Mouse (Mus musculus): Measurements from ENCODE around the gene Polr1d.
A peak's percentile ranks its signal among the peaks of the same experiment; 100 is the strongest.

Polr1d gene

DNA sequence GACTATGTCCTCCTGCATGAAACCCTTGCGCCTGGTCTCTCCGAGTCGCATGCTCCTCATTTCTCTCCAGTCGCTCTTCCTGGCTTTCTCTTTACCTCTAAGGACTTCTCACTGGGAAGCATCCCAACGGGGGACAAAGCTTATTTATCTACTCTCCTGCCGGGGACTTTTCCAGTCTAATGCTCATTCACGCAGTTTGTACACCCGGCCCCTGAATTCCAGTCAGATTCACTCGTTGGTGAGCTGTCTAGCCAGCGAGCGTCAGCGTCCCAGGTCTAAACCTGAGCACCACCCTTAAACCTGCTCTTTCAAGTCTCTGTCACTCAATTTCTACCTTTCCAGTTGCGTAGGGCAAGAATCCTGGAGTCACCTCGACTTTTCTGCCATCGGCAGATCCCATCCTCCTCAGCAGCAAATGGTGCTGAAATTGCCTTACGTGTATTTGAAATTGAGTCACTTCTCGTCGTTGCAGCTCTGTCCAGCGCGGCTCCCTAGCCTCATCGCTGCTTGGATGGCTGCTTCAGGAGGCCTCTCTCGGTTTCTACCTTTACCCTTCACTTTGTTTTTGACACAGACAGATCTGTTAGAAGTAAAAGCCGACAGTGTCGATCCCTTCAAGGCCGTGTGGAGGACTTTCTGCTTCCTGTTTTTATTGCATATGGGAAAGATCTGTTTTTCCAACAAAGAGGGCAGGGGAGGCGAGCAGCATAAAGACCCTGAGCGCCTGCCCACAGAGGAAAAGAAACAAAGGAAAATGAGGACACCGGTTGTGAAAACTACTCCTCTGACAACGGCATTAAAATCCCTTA is 25.1 kb upstream of the Polr1d start:
- TF ChIP-seq GATA4 (IDR thresholded peaks at IDR 0.05; ENCODE audit: insufficient replicate concordance, low read length): no peak

DNA sequence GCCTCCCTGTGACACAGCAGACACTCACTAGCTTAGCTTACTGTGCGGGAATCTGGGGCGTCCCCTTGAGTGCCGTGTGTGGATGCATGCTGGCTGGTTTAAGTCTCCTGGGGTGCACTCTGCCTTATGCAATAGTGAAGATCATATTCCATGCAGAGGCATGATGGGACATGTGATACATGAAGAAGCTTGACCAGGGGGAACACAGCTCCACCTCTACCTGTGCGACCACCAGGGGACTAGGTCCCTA is 24.6 kb upstream of the Polr1d start:
- no peak for TF ChIP-seq GATA4 (IDR thresholded peaks at IDR 0.05; ENCODE audit: insufficient replicate concordance, low read length)

DNA sequence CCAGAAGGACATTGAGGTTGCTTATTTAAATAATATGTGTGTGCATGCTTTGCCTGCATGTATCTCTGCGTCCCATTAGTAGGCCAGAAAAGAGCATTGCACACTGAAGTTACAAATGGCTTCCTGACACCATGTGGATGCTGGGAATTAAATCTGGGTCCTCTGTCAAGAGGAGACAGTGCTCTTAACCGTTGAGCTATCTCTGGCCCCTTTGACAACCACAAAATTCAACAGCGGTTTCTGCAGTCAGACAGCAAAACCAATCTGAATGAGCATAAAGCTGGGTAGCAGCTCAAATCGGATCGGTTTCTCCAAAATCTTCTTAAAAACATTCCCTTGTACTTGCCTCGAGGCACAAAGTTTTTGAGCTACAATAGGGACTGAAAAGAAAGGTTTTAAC is 23.8 kb upstream of the Polr1d start:
- no peak for TF ChIP-seq GATA4 (IDR thresholded peaks at IDR 0.05; ENCODE audit: insufficient replicate concordance, low read length)

DNA sequence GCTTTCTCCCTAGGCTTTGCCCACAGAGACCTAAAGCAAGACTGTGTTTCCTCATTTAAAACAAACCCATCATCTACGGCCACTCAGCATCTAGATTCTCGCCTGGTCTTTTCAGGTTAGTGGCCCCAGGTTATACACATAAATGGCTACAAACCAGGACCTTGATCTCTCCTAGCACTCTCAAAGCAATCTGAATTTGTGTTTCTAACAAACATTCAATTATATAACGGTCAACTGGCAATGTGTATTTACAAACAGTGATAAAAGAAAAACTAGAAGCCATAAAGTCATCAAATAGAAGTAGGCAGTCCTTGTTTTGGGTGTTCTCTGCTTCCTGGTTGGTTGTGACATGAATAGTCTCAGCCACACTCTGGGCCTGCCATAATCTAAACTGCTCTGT is 23.4 kb upstream of the Polr1d start:
- TF ChIP-seq GATA4 (IDR thresholded peaks at IDR 0.05; ENCODE audit: insufficient replicate concordance, low read length): no peak

GRCm38 (mm10) chr5:147054328-147054727 is 22.5 kb upstream of the Polr1d start:
- no peak for TF ChIP-seq GATA4 (IDR thresholded peaks at IDR 0.05; ENCODE audit: insufficient replicate concordance, low read length)

GRCm38 (mm10) chr5:147054747-147055270 is 22.0 kb upstream of the Polr1d start:
- TF ChIP-seq GATA4 (IDR thresholded peaks at IDR 0.05; ENCODE audit: insufficient replicate concordance, low read length): peak; percentile 28; the same call in 1 of the 2 replicates

DNA sequence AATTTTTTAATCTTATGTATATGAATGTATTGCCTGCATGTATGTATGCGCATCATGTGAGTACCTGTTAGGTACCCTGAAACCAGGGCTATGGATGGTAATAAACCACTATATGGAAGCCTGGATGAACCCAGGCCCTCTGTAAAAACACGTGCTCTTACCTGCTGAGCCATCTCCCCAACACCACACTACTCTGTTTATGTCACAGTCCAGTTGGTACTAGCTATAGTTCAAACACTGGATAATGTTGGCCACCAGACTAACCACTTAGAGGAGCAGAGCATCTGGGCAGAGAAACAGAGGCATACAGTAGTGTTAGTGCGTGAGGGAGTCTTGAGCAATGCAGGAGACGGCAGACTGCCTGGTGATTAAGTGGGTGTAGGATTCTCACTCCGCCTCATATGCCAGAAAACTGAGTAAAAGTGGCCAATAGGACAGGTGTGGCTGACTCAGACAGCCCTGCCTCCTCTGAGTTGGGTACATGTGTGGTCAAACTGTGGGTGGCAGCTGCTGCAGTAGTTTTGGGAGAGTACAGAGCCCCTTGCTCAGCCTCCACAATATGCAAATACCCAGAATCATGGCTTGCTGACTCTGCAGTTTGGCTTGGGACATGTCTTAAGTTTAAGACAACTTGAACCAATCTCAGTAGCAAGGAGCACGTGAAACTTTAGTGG is 21.1 kb upstream of the Polr1d start:
- no peak for TF ChIP-seq GATA4 (IDR thresholded peaks at IDR 0.05; ENCODE audit: insufficient replicate concordance, low read length)

DNA sequence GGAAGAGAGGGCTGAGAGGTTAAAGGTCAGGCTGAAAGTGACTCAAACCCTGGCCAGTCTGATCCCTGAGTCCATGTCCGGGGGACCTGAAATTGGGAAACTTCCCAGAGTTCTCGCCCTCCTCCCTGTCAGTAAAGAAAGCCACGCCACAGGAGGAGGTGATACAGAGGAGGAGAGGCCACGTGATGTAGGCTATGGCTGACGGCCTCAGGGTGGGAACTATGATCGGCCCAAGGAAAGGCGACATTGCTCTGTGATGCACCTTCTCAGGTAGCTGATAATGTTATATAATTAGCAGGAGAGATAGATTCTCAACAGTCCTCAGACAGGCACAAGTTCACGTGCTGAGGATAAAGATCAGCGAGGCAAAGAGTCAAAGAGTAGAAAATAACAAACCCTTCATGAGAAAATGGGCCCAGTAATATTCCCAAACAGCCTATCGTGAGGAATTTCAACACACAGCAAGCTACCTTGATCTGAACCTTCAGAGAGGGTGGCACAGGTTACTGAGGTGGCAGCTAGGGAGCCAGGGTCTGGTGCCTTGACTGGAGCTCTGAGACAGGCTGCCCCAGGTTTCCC is 20.0 kb upstream of the Polr1d start:
- no peak for TF ChIP-seq GATA4 (IDR thresholded peaks at IDR 0.05; ENCODE audit: insufficient replicate concordance, low read length)

DNA sequence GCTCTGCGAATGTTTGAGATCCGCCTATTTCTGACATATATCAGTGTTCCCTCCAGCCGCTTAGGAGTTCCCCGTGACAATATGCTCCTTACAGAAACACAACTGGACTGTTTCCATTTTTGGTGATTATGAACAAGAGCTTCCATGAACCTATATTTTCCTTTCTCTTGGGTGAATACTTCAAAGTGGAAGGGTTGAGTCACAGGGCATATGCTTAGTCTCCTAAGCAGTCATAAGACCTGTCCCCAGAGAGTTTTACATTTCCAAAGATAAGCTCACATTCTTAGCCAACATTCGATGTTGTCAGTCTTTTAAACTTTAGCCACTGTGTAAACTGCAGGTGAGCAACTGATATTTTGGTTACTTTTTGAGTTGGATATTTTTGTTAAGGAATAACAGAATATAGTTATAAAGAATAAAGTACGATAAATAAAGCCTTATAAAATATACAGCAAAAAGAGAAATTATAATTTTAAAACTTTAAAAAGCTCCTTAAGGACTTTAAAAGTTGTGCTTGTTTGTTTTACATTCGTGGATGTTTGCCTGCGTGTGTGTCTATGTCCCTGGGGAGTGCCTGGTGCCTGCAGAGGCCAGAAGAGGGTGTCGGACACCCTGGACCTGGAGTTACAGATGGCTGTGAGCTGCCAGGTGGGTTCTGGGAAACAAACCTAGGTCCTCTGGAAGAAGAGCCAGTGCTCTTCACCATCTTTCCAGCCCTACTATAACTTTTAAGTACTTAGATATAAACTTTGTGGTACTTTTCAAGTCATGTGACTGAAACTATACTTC is 19.0 kb upstream of the Polr1d start:
- no peak for TF ChIP-seq GATA4 (IDR thresholded peaks at IDR 0.05; ENCODE audit: insufficient replicate concordance, low read length)

DNA sequence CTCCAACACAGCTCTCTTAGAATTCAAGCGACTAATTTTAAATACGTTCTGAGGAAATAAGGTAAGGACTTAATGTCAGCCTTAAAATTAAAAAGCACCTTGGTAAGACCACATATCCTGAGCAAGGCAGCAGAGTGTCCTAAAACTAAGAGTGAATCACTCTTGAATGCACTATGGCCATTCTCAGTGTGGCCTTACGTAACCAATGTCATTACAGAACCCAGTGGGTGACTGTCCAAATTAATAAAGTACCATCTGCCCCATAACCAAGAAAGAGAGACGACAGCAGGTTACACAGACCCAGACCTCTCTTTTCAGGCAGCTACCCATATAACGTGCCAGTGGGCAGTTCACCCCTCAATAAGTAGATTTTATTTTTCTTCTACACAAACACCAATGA is 18.2 kb upstream of the Polr1d start:
- no peak for TF ChIP-seq GATA4 (IDR thresholded peaks at IDR 0.05; ENCODE audit: insufficient replicate concordance, low read length)

GRCm38 (mm10) chr5:147059319-147059718 is 17.5 kb upstream of the Polr1d start:
- TF ChIP-seq GATA4 (IDR thresholded peaks at IDR 0.05; ENCODE audit: insufficient replicate concordance, low read length): no peak

DNA sequence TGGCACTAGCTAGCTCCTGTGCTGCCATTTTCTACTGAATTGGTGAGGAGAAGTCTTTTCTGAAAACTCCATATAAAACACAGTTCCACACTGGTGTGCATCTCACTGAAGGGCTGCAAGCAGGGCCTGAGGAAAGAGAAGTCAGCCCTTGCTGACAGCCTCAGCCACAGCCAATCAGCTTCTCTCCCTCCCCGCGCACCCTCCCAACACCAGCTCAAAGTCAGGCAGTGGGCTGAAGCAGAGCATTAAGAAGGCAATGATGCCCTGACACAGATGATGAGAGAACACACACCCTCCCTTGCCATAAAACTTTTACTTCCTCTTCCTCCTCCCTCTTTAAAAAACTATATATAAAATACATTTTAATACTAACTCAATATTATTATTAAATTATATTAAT is 16.8 kb upstream of the Polr1d start:
- TF ChIP-seq GATA4 (IDR thresholded peaks at IDR 0.05; ENCODE audit: insufficient replicate concordance, low read length): no peak

- TF ChIP-seq GATA4 (IDR thresholded peaks at IDR 0.05; ENCODE audit: insufficient replicate concordance, low read length): peak; percentile 29; the same call in 1 of the 2 replicates
Observed at GRCm38 (mm10) chr5:147063215-147063661, 13.6 kb upstream of the Polr1d start.

DNA sequence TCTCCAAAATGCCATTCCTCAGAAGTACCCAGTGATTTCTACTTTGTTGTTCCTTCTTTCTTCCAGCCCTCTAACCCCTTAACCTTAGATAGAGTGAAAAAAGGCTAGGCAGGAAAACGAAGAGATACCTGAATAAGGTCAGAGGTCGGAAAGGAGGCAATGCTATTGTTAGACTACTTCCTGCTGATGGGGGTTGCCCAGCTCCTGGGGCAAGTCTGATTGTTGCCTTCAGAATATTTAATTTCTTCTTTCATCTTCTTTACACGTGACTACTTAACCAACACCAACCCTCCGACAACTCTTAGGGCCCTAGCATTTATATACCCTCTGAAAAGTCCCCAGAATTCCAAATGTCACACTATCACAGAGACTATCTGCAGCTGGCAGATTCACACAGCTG is 10.7 kb upstream of the Polr1d start:
- TF ChIP-seq GATA4 (IDR thresholded peaks at IDR 0.05; ENCODE audit: insufficient replicate concordance, low read length): peak; percentile 76; the same call in 1 of the 2 replicates

DNA sequence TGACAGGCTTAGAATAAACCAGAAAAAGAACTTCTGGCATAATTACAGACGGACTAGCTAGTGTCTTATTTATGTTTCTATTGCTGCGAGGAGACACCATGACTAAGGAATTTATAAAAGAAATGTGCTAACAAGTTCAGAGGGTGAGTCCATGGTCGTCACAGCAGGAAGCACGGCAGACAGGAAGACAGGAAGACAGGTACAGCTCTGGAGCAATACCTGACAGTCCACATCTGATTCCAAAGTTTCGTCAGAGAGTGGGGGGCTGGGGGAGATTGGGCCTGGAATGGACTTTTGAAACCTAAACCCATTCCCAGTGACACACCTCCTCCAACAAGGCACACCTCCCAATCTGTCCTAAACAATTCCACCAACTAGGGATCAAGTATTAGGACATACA is 9.9 kb upstream of the Polr1d start:
- TF ChIP-seq GATA4 (IDR thresholded peaks at IDR 0.05; ENCODE audit: insufficient replicate concordance, low read length): no peak

All from liver, adult (tissue).